Mouse (Mus musculus): ENCODE measurements around the gene Mtmr10.

Gene Mtmr10

GRCm38 (mm10) chr7:64296286-64297010 lies 9.0 kb downstream of the Mtmr10 start:
- no peak for DNase-seq

- DNase-seq: no peak
These were observed 22.8 kb downstream of the Mtmr10 start for GRCm38 (mm10) chr7:64310241-64310640.

GRCm38 (mm10) chr7:64310756-64311155 lies 23.3 kb downstream of the Mtmr10 start:
- DNase-seq: no peak

- DNase-seq: no peak
These were observed 25.4 kb downstream of the Mtmr10 start for GRCm38 (mm10) chr7:64312811-64313210.

GRCm38 (mm10) chr7:64321125-64321524 lies 33.7 kb downstream of the Mtmr10 start:
- no peak for DNase-seq

- no peak for DNase-seq
These were observed 34.2 kb downstream of the Mtmr10 start for GRCm38 (mm10) chr7:64321658-64322057.

GRCm38 (mm10) chr7:64326892-64327291 lies 39.4 kb downstream of the Mtmr10 start:
- DNase-seq: peak; percentile 73

- DNase-seq: no peak
These were observed 40.0 kb downstream of the Mtmr10 start for GRCm38 (mm10) chr7:64327486-64327885.

- no peak for DNase-seq
These were observed 43.9 kb downstream of the Mtmr10 start for GRCm38 (mm10) chr7:64331309-64331708.

GRCm38 (mm10) chr7:64332686-64333085 lies 45.2 kb downstream of the Mtmr10 start:
- no peak for DNase-seq

GRCm38 (mm10) chr7:64347813-64348212 lies 60.4 kb downstream of the Mtmr10 start:
- no peak for DNase-seq

GRCm38 (mm10) chr7:64349147-64349861 lies 61.9 kb downstream of the Mtmr10 start:
- peak; percentile 33 for DNase-seq

GRCm38 (mm10) chr7:64351087-64351486 lies 63.6 kb downstream of the Mtmr10 start:
- peak; percentile 28 for DNase-seq

- DNase-seq: no peak
These were observed 66.8 kb downstream of the Mtmr10 start for GRCm38 (mm10) chr7:64354206-64354605.

- DNase-seq: no peak
These were observed 69.2 kb downstream of the Mtmr10 start for GRCm38 (mm10) chr7:64356661-64357060.

GRCm38 (mm10) chr7:64357405-64357804 lies 70.0 kb downstream of the Mtmr10 start:
- DNase-seq: peak; percentile 36

GRCm38 (mm10) chr7:64358666-64359065 lies 71.2 kb downstream of the Mtmr10 start:
- DNase-seq: no peak

- no peak for DNase-seq
These were observed 72.6 kb downstream of the Mtmr10 start for GRCm38 (mm10) chr7:64359943-64360585.

- no peak for DNase-seq
These were observed 73.1 kb downstream of the Mtmr10 start for GRCm38 (mm10) chr7:64360586-64360945.

GRCm38 (mm10) chr7:64365863-64366262 lies 78.4 kb downstream of the Mtmr10 start:
- DNase-seq: no peak

- no peak for DNase-seq
These were observed 82.4 kb downstream of the Mtmr10 start for GRCm38 (mm10) chr7:64369841-64370240.

GRCm38 (mm10) chr7:64371940-64372878 lies 84.8 kb downstream of the Mtmr10 start:
- no peak for DNase-seq

Data from right cerebral cortex, postnatal 25 days (tissue).